ENCODE assay signal across 9 mouse cellular contexts in the genomic region with DNA sequence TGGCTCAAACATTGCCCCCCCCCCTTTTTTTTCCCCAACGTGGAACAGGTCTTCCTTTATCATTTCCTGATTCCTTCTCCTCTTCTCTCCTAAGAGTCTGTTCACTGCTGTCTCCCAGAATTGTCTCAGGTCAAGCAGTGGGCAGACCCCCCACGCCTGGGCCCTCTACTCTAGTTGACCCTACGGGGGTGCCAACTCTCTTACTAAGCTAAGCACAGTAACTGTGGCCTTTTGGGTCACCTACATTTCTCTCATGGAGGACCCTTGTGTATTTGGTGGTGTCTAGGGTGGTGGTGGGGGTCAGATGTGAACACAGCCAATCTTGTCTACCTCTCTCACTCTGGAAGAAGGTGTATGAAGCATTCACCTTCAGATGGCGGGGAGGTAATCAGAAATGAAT.
A peak's percentile ranks its signal among the peaks of the same experiment; 100 is the strongest.
DNase-seq lines count a peak whose midpoint lies in the region; ATAC-seq and TF ChIP-seq lines count a peak whose summit lies in the region.
"Had no signal": no experiment of that assay in that cellular context is flagged by ENCODE, and none has a peak within 500 bp of the region (broad histone marks: within the 10 kb centered on the region; RNA-seq: fewer than 3 reads in every experiment).

No protein-coding gene starts in this region.

- ATAC-seq in hindbrain, embryonic 15.5 days (ENCODE audit: low FRiP score, low read depth) = no peak
- no peak for ATAC-seq in hindbrain, embryonic 16.5 days
- ATAC-seq in midbrain, embryonic 14.5 days (ENCODE audit: low FRiP score, low TSS enrichment) = no peak
- ATAC-seq in intestine, embryonic 15.5 days = no peak
- no peak for ATAC-seq in liver, postnatal 0 days

- H3K27me3 ChIP-seq in hindbrain, embryonic 15.5 days = no peaks in the 10 kb centered on the region
- H3K27me3 ChIP-seq in hindbrain, embryonic 16.5 days (replicated peaks; ENCODE audit: control insufficient read depth, insufficient read depth, low read length) = no peaks in the 10 kb centered on the region
- no peaks in the 10 kb centered on the region for H3K27me3 ChIP-seq in midbrain, embryonic 10.5 days (ENCODE audit: low read depth, poor library complexity, severe bottlenecking)
- H3K27me3 ChIP-seq in midbrain, embryonic 14.5 days (ENCODE audit: control insufficient read depth, insufficient read depth, low read length) = no peaks in the 10 kb centered on the region
- no peaks in the 10 kb centered on the region for H3K27me3 ChIP-seq in intestine, embryonic 15.5 days (replicated peaks)
- H3K27me3 ChIP-seq in liver, postnatal 0 days (ENCODE audit: insufficient read depth, low read length) = no peaks in the 10 kb centered on the region

- TF ChIP-seq EP300 in liver, postnatal 0 days (IDR thresholded peaks at IDR 0.05; ENCODE audit: low read depth) = no peak

- no peaks in the 10 kb centered on the region for H3K9me3 ChIP-seq in hindbrain, embryonic 15.5 days
- no peaks in the 10 kb centered on the region for H3K9me3 ChIP-seq in hindbrain, embryonic 16.5 days (ENCODE audit: control insufficient read depth, low read length)
- H3K9me3 ChIP-seq in midbrain, embryonic 10.5 days (replicated peaks) = 0 out of 2 replicates have a peak, but pooled peaks cover 3% of the 10 kb centered on the region
- H3K9me3 ChIP-seq in midbrain, embryonic 14.5 days (ENCODE audit: control insufficient read depth, low read length) = no peaks in the 10 kb centered on the region
- no peaks in the 10 kb centered on the region for H3K9me3 ChIP-seq in intestine, embryonic 15.5 days
- H3K9me3 ChIP-seq in liver, postnatal 0 days (ENCODE audit: low read length) = no peaks in the 10 kb centered on the region

- H3K27ac ChIP-seq in hindbrain, embryonic 15.5 days (replicated peaks) = 0 out of 2 replicates have a peak overlapping the region, but pooled peaks have one; percentile 42
- no peak overlapping the region for H3K27ac ChIP-seq in hindbrain, embryonic 16.5 days (ENCODE audit: low read depth, low read length)
- H3K27ac ChIP-seq in midbrain, embryonic 10.5 days (replicated peaks) = 0 out of 2 replicates have a peak overlapping the region, but pooled peaks have one; percentile 9
- H3K27ac ChIP-seq in midbrain, embryonic 14.5 days (replicated peaks; ENCODE audit: low read depth, low read length) = no peak overlapping the region
- 0 out of 2 replicates have a peak overlapping the region, but pooled peaks have one; percentile 36 for H3K27ac ChIP-seq in intestine, embryonic 15.5 days
- H3K27ac ChIP-seq in liver, postnatal 0 days (ENCODE audit: low read depth) = peak overlapping the region; percentile 51

- H3K36me3 ChIP-seq in hindbrain, embryonic 15.5 days = no peaks in the 10 kb centered on the region
- H3K36me3 ChIP-seq in hindbrain, embryonic 16.5 days (ENCODE audit: control insufficient read depth, insufficient read depth, low read length) = no peaks in the 10 kb centered on the region
- H3K36me3 ChIP-seq in midbrain, embryonic 10.5 days = no peaks in the 10 kb centered on the region
- no peaks in the 10 kb centered on the region for H3K36me3 ChIP-seq in midbrain, embryonic 14.5 days (ENCODE audit: control insufficient read depth, insufficient read depth, low read length)
- H3K36me3 ChIP-seq in intestine, embryonic 15.5 days = no peaks in the 10 kb centered on the region
- H3K36me3 ChIP-seq in liver, postnatal 0 days (replicated peaks; ENCODE audit: insufficient read depth, low read length) = no peaks in the 10 kb centered on the region

- H3K9ac ChIP-seq in hindbrain, embryonic 15.5 days = no peak overlapping the region
- H3K9ac ChIP-seq in hindbrain, embryonic 16.5 days (ENCODE audit: low read depth, low read length) = no peak overlapping the region
- H3K9ac ChIP-seq in midbrain, embryonic 14.5 days (replicated peaks; ENCODE audit: low read length) = no peak overlapping the region
- no peak overlapping the region for H3K9ac ChIP-seq in intestine, embryonic 15.5 days
- no peak overlapping the region for H3K9ac ChIP-seq in liver, postnatal 0 days (replicated peaks)

- TF ChIP-seq CTCF in liver, postnatal 0 days (IDR thresholded peaks at IDR 0.05; ENCODE audit: low read depth) = no peak

- peaks cover 14% of the 10 kb centered on the region for H3K4me1 ChIP-seq in hindbrain, embryonic 15.5 days (replicated peaks)
- H3K4me1 ChIP-seq in hindbrain, embryonic 16.5 days (ENCODE audit: control insufficient read depth, insufficient read depth, low read depth, low read length) = no peaks in the 10 kb centered on the region; the same call in 1 of the 2 replicates
- peaks cover 15% of the 10 kb centered on the region for H3K4me1 ChIP-seq in midbrain, embryonic 10.5 days
- H3K4me1 ChIP-seq in midbrain, embryonic 14.5 days (ENCODE audit: control insufficient read depth, insufficient read depth, low read length) = 0 out of 2 replicates have a peak, but pooled peaks cover 5% of the 10 kb centered on the region
- H3K4me1 ChIP-seq in intestine, embryonic 15.5 days (replicated peaks) = 0 out of 2 replicates have a peak, but pooled peaks cover 8% of the 10 kb centered on the region
- peaks cover 9% of the 10 kb centered on the region; the same call in 1 of the 2 replicates for H3K4me1 ChIP-seq in liver, postnatal 0 days (ENCODE audit: insufficient read depth)

- H3K4me3 ChIP-seq in hindbrain, embryonic 15.5 days = no peak overlapping the region
- H3K4me3 ChIP-seq in hindbrain, embryonic 16.5 days (ENCODE audit: low read length) = no peak overlapping the region
- no peak overlapping the region for H3K4me3 ChIP-seq in midbrain, embryonic 10.5 days
- H3K4me3 ChIP-seq in midbrain, embryonic 14.5 days (replicated peaks; ENCODE audit: low read depth, low read length) = no peak overlapping the region
- H3K4me3 ChIP-seq in intestine, embryonic 15.5 days (replicated peaks) = no peak overlapping the region
- H3K4me3 ChIP-seq in liver, postnatal 0 days (ENCODE audit: low read depth, low read length) = no peak overlapping the region

- H3K4me2 ChIP-seq in hindbrain, embryonic 15.5 days = no peak overlapping the region
- no peak overlapping the region for H3K4me2 ChIP-seq in hindbrain, embryonic 16.5 days (ENCODE audit: low read length)
- no peak overlapping the region for H3K4me2 ChIP-seq in midbrain, embryonic 14.5 days (ENCODE audit: low read length)
- no peak overlapping the region for H3K4me2 ChIP-seq in intestine, embryonic 15.5 days (replicated peaks)
- no peak overlapping the region for H3K4me2 ChIP-seq in liver, postnatal 0 days (ENCODE audit: low read depth, low read length)

- DNase-seq in midbrain, embryonic 10.5 days (ENCODE audit: low spot score) = no peak
- no peak for DNase-seq in midbrain, embryonic 14.5 days
- DNase-seq in liver, postnatal 0 days = no peak
- no peak for DNase-seq in cerebellum, adult 18-20 months
- DNase-seq: cerebellum, adult 9-10 months; right cerebral cortex, adult 18-20 months had no signal

- WGBS in hindbrain, embryonic 15.5 days = 83% methylated on average over 4 of the region's 4 CpGs
- WGBS in hindbrain, embryonic 16.5 days = 85% methylated on average over 4 of the region's 4 CpGs
- 80% methylated on average over 4 of the region's 4 CpGs for WGBS in midbrain, embryonic 10.5 days
- WGBS in midbrain, embryonic 14.5 days = 84% methylated on average over 4 of the region's 4 CpGs
- WGBS in intestine, embryonic 15.5 days = 67% methylated on average over 4 of the region's 4 CpGs
- 60% methylated on average over 4 of the region's 4 CpGs for WGBS in liver, postnatal 0 days (ENCODE audit: insufficient replicate concordance)

Comparison
In these comparisons a context has a peak if more than half of its experiments do, and no peak if none do; other contexts are left out.
1. H3K27ac ChIP-seq: peak in hindbrain, embryonic 15.5 days (single experiment), midbrain, embryonic 10.5 days (single experiment), intestine, embryonic 15.5 days (single experiment) and liver, postnatal 0 days (single experiment); none in hindbrain, embryonic 16.5 days (single experiment) and midbrain, embryonic 14.5 days (single experiment).